8 mouse cellular contexts compared by ENCODE assay signal in the genomic region with DNA sequence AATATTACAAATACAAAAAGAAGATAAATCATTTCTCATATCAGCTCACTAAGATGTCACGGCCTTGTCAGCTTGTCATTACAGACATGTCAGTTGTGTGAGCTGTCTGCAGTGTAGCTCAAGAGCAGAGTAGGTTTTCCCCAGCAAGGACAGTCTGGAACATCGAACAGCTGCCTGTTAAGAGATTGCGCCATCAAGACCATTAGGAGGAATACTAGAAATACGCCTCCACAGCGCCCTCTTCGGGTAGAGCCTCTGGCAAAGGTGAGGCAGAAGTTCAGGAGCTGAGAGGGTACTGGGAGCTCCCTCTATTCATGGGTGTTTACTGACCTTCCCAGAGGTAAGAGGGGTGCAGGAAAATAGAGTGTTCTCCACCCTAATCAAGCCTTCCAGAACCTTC.
DNase-seq lines count a peak whose midpoint lies in the region; ATAC-seq and TF ChIP-seq lines count a peak whose summit lies in the region.

No protein-coding gene starts in this region.

- WGBS in cerebellum, adult 2 months = 27% methylated on average over 6 of the region's 6 CpGs
- WGBS in neural tube, embryonic 15.5 days = 21% methylated on average over 6 of the region's 6 CpGs
- 17% methylated on average over 6 of the region's 6 CpGs for WGBS in limb, embryonic 14.5 days

- peak; percentile 4 to 34 for DNase-seq in cerebellum, postnatal 25 days
- DNase-seq in cerebellum, adult 2 months = no peak
- peak; percentile 69 for DNase-seq in neural tube, embryonic 10.5 days (ENCODE audit: extremely low spot score, low spot score)
- peak; percentile 21 to 51 for DNase-seq in gastrocnemius, postnatal 4 days (ENCODE audit: low spot score in 2 of 2)
- DNase-seq in limb, embryonic 14.5 days (ENCODE audit: low spot score) = peak; percentile 53
- DNase-seq in c-Kit-positive CD71-positive TER-119-positive erythroid progenitor cells, embryonic 14.5 days (ENCODE audit: low spot score) = no peak
- no peak for DNase-seq in left cerebral cortex, adult 9 months (ENCODE audit: low spot score in 2 of 2)

- no peak overlapping the region for H3K4me3 ChIP-seq in cerebellum, adult 2 months (replicated peaks; ENCODE audit: insufficient read depth, low read depth, low read length)
- H3K4me3 ChIP-seq in neural tube, embryonic 15.5 days (replicated peaks) = no peak overlapping the region
- no peak overlapping the region for H3K4me3 ChIP-seq in limb, embryonic 14.5 days (replicated peaks; ENCODE audit: low read length)

- no peaks in the 10 kb centered on the region for H3K9me3 ChIP-seq in neural tube, embryonic 15.5 days (replicated peaks)
- H3K9me3 ChIP-seq in limb, embryonic 14.5 days (ENCODE audit: control insufficient read depth, low read length) = no peaks in the 10 kb centered on the region

- no peak overlapping the region for H3K27ac ChIP-seq in cerebellum, adult 2 months (ENCODE audit: insufficient read depth, low read length)
- no peak overlapping the region for H3K27ac ChIP-seq in neural tube, embryonic 15.5 days (replicated peaks)
- H3K27ac ChIP-seq in limb, embryonic 14.5 days (replicated peaks; ENCODE audit: low read depth, low read length) = no peak overlapping the region

- H3K36me3 ChIP-seq in neural tube, embryonic 15.5 days = no peaks in the 10 kb centered on the region
- H3K36me3 ChIP-seq in limb, embryonic 14.5 days (ENCODE audit: control insufficient read depth, insufficient read depth, low read length) = no peaks in the 10 kb centered on the region

- H3K4me1 ChIP-seq in cerebellum, adult 2 months (ENCODE audit: control insufficient read depth, insufficient read depth, low read length) = no peaks in the 10 kb centered on the region
- H3K4me1 ChIP-seq in neural tube, embryonic 15.5 days = no peaks in the 10 kb centered on the region
- no peaks in the 10 kb centered on the region for H3K4me1 ChIP-seq in limb, embryonic 14.5 days (ENCODE audit: control insufficient read depth, insufficient read depth, low read length)

- H3K9ac ChIP-seq in neural tube, embryonic 15.5 days (replicated peaks) = no peak overlapping the region
- H3K9ac ChIP-seq in limb, embryonic 14.5 days (ENCODE audit: low read depth, low read length, severe bottlenecking) = no peak overlapping the region

- H3K4me2 ChIP-seq in neural tube, embryonic 15.5 days = no peak overlapping the region
- H3K4me2 ChIP-seq in limb, embryonic 14.5 days (replicated peaks; ENCODE audit: low read depth, low read length, severe bottlenecking) = no peak overlapping the region

- no peak for TF ChIP-seq POLR2A in cerebellum, adult 2 months (IDR thresholded peaks at IDR 0.05; ENCODE audit: borderline replicate concordance, insufficient read depth, low read length)
- TF ChIP-seq POLR2A in limb, embryonic 14.5 days (IDR thresholded peaks at IDR 0.05; ENCODE audit: borderline replicate concordance, extremely low read depth, insufficient read depth, insufficient read length) = no peak

- no peak for TF ChIP-seq CTCF in cerebellum, adult 2 months (IDR thresholded peaks at IDR 0.05; ENCODE audit: borderline replicate concordance, insufficient read depth, low read depth, low read length)

- no peak for ATAC-seq in neural tube, embryonic 15.5 days (ENCODE audit: low FRiP score)
- ATAC-seq in limb, embryonic 14.5 days (ENCODE audit: low FRiP score, low read depth) = no peak

- no peaks in the 10 kb centered on the region for H3K27me3 ChIP-seq in cerebellum, adult 2 months (ENCODE audit: control insufficient read depth, insufficient read depth, low read length)
- H3K27me3 ChIP-seq in neural tube, embryonic 15.5 days (replicated peaks) = no peaks in the 10 kb centered on the region
- H3K27me3 ChIP-seq in limb, embryonic 14.5 days (ENCODE audit: control insufficient read depth, insufficient read depth, low read length) = peaks cover 24% of the 10 kb centered on the region; the same call in 1 of the 2 replicates

Comparison
In these comparisons a context has a peak if more than half of its experiments do, and no peak if none do; other contexts are left out.
1. DNase-seq: peak in cerebellum, postnatal 25 days (2 of 2), neural tube, embryonic 10.5 days (single experiment), gastrocnemius, postnatal 4 days (2 of 2) and limb, embryonic 14.5 days (single experiment); none in cerebellum, adult 2 months (0 of 2), c-Kit-positive CD71-positive TER-119-positive erythroid progenitor cells, embryonic 14.5 days (single experiment) and left cerebral cortex, adult 9 months (0 of 2).